24 mouse cellular contexts compared by ENCODE assay signal in the genomic region with DNA sequence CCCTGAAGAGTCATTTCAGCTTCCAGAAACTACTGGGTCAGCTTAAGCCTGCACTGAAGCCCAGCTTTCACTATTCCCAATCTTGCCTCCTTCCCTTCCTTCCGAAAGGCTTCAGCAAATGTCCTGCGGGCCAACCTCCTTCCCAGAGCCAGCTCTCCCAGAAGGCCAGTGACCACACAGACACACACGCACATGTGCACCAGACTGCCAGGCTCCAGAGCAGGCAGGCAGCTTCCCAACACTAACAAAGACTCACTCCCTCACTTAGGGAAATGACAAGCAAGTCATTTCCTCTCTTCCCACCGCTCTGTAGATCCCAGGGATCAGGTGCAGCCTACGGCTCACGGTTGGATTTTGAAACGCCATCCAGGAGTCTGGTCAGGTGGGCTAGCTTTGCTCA. TPM values are rescaled to one million over a fixed set of nuclear protein-coding genes. Genes with fewer than 3 reads are reported as not detected.
A peak's percentile ranks its signal among the peaks of the same experiment; 100 is the strongest.
DNase-seq lines count a peak whose midpoint lies in the region; ATAC-seq and TF ChIP-seq lines count a peak whose summit lies in the region.
"Had no signal": no experiment of that assay in that cellular context is flagged by ENCODE, and none has a peak within 500 bp of the region (broad histone marks: within the 10 kb centered on the region; RNA-seq: fewer than 3 reads in every experiment).

No protein-coding gene starts in this region.

- H3K4me2 ChIP-seq in heart, embryonic 11.5 days: no peak overlapping the region
- no peak overlapping the region for H3K4me2 ChIP-seq in midbrain, embryonic 11.5 days
- no peak overlapping the region for H3K4me2 ChIP-seq in midbrain, postnatal 0 days (ENCODE audit: low read depth, low read length, poor library complexity, severe bottlenecking)
- H3K4me2 ChIP-seq: embryonic facial prominence, embryonic 15.5 days; limb, embryonic 13.5 days; liver, embryonic 13.5 days; lung, embryonic 14.5 days; neural tube, embryonic 13.5 days had no signal

- no peaks in the 10 kb centered on the region; the same call in 1 of the 2 replicates for H3K27me3 ChIP-seq in heart, embryonic 11.5 days (ENCODE audit: control insufficient read depth, insufficient read depth, low read length)
- H3K27me3 ChIP-seq in midbrain, embryonic 11.5 days (ENCODE audit: control insufficient read depth, insufficient read depth, low read length): no peaks in the 10 kb centered on the region
- no peaks in the 10 kb centered on the region for H3K27me3 ChIP-seq in midbrain, postnatal 0 days (ENCODE audit: insufficient read depth, low read length)
- H3K27me3 ChIP-seq: neural tube, embryonic 13.5 days had no signal

- DNase-seq in heart, adult 11 months: peak; percentile 97
- DNase-seq in midbrain, embryonic 11.5 days (ENCODE audit: low spot score, missing footprints): peak; percentile 47
- no peak for DNase-seq in midbrain, postnatal 0 days (ENCODE audit: low spot score)
- peak; percentile 40 for DNase-seq in heart, postnatal 25 days (ENCODE audit: low spot score)
- no peak for DNase-seq in layer of hippocampus, postnatal 14 days (ENCODE audit: low spot score in 2 of 2)
- no peak for DNase-seq in layer of hippocampus, postnatal 10 days (ENCODE audit: low spot score in 2 of 2)
- DNase-seq: kidney, adult 2 months; kidney, postnatal 10 days; liver, embryonic 13.5 days; lung, embryonic 14.5 days; thymus, adult 2 months had no signal

- H3K9ac ChIP-seq in heart, embryonic 11.5 days (ENCODE audit: low read depth, low read length): no peak overlapping the region
- no peak overlapping the region for H3K9ac ChIP-seq in midbrain, embryonic 11.5 days (ENCODE audit: low read length)
- H3K9ac ChIP-seq in midbrain, postnatal 0 days (replicated peaks; ENCODE audit: low read length, poor library complexity, severe bottlenecking): no peak overlapping the region
- H3K9ac ChIP-seq: embryonic facial prominence, embryonic 15.5 days; limb, embryonic 13.5 days; liver, embryonic 13.5 days; lung, embryonic 14.5 days; neural tube, embryonic 13.5 days had no signal

- TF ChIP-seq POLR2A in cortical plate, adult 2 months (IDR thresholded peaks at IDR 0.05; ENCODE audit: extremely low read depth, insufficient read depth, low read length): no peak

- H3K36me3 ChIP-seq in heart, embryonic 11.5 days (ENCODE audit: control insufficient read depth, insufficient read depth, low read length): no peaks in the 10 kb centered on the region
- H3K36me3 ChIP-seq in midbrain, embryonic 11.5 days (ENCODE audit: control insufficient read depth, insufficient read depth, low read length): no peaks in the 10 kb centered on the region
- H3K36me3 ChIP-seq in midbrain, postnatal 0 days (ENCODE audit: insufficient read depth, low read length): no peaks in the 10 kb centered on the region
- H3K36me3 ChIP-seq: embryonic facial prominence, embryonic 15.5 days; forebrain, embryonic 10.5 days; hindbrain, embryonic 10.5 days; limb, embryonic 13.5 days; liver, embryonic 13.5 days; midbrain, embryonic 10.5 days; neural tube, embryonic 13.5 days had no signal

- H3K27ac ChIP-seq in heart, embryonic 11.5 days (ENCODE audit: low read depth, low read length): no peak overlapping the region
- H3K27ac ChIP-seq in midbrain, embryonic 11.5 days (ENCODE audit: low read depth, low read length): no peak overlapping the region
- H3K27ac ChIP-seq in midbrain, postnatal 0 days (ENCODE audit: low read depth, low read length): no peak overlapping the region
- peak overlapping the region; percentile 73 for H3K27ac ChIP-seq in cortical plate, adult 2 months (ENCODE audit: insufficient read depth, low read length)
- H3K27ac ChIP-seq: embryonic facial prominence, embryonic 15.5 days; forebrain, embryonic 10.5 days; hindbrain, embryonic 10.5 days; limb, embryonic 13.5 days; liver, embryonic 13.5 days; macrophage; midbrain, embryonic 10.5 days; neural tube, embryonic 13.5 days had no signal

- intact Hi-C loops in heart, postnatal 25 days (cut with DNase I): no loop called here

- no peaks in the 10 kb centered on the region; the same call in 1 of the 2 replicates for H3K4me1 ChIP-seq in heart, embryonic 11.5 days (ENCODE audit: control insufficient read depth, insufficient read depth, low read length)
- H3K4me1 ChIP-seq in midbrain, embryonic 11.5 days (ENCODE audit: control insufficient read depth, insufficient read depth, low read length): no peaks in the 10 kb centered on the region
- no peaks in the 10 kb centered on the region for H3K4me1 ChIP-seq in midbrain, postnatal 0 days (ENCODE audit: insufficient read depth, low read length)
- peaks cover 40% of the 10 kb centered on the region for H3K4me1 ChIP-seq in cortical plate, adult 2 months (ENCODE audit: control insufficient read depth, insufficient read depth, low read length)
- H3K4me1 ChIP-seq: embryonic facial prominence, embryonic 15.5 days; midbrain, embryonic 10.5 days had no signal

- WGBS in heart, embryonic 11.5 days (ENCODE audit: insufficient replicate concordance): 63% methylated on average over 7 of the region's 7 CpGs
- 91% methylated on average over 7 of the region's 7 CpGs for WGBS in midbrain, embryonic 11.5 days
- WGBS in midbrain, postnatal 0 days: 84% methylated on average over 7 of the region's 7 CpGs

- no peaks in the 10 kb centered on the region for H3K9me3 ChIP-seq in heart, embryonic 11.5 days (replicated peaks; ENCODE audit: control insufficient read depth, low read length)
- H3K9me3 ChIP-seq in midbrain, embryonic 11.5 days (ENCODE audit: control insufficient read depth, low read length): no peaks in the 10 kb centered on the region
- H3K9me3 ChIP-seq in midbrain, postnatal 0 days (ENCODE audit: low read length): no peaks in the 10 kb centered on the region
- H3K9me3 ChIP-seq: embryonic facial prominence, embryonic 15.5 days; forebrain, embryonic 10.5 days; hindbrain, embryonic 10.5 days; limb, embryonic 13.5 days; liver, embryonic 13.5 days; midbrain, embryonic 10.5 days; neural tube, embryonic 13.5 days had no signal

- no peak for TF ChIP-seq CTCF in midbrain, postnatal 0 days (IDR thresholded peaks at IDR 0.05)
- TF ChIP-seq CTCF in cortical plate, adult 2 months (IDR thresholded peaks at IDR 0.05; ENCODE audit: extremely low read depth, insufficient read depth, low read length): no peak

- ATAC-seq in heart, embryonic 11.5 days (replicated peaks; ENCODE audit: insufficient number of reproducible peaks, low FRiP score, low TSS enrichment): no peak
- ATAC-seq in midbrain, embryonic 11.5 days (ENCODE audit: low FRiP score): no peak
- no peak for ATAC-seq in midbrain, postnatal 0 days (ENCODE audit: low FRiP score)

- no peak overlapping the region for H3K4me3 ChIP-seq in heart, embryonic 11.5 days (ENCODE audit: low read depth, low read length)
- no peak overlapping the region for H3K4me3 ChIP-seq in midbrain, embryonic 11.5 days (ENCODE audit: low read depth, low read length)
- no peak overlapping the region for H3K4me3 ChIP-seq in midbrain, postnatal 0 days (ENCODE audit: low read depth, low read length)
- H3K4me3 ChIP-seq in cortical plate, adult 2 months (ENCODE audit: insufficient read depth, low read length): no peak overlapping the region
- H3K4me3 ChIP-seq: embryonic facial prominence, embryonic 15.5 days; forebrain, embryonic 10.5 days; hindbrain, embryonic 10.5 days; limb, embryonic 13.5 days; liver, embryonic 13.5 days; midbrain, embryonic 10.5 days; neural tube, embryonic 13.5 days had no signal

RNA-seq across cellular contexts. Expression of gene Zfyve28, which starts 12.1 kb away (rescaled TPM):
- 0.29 and 0.46 TPM in 2 replicates for polyA plus RNA-seq in heart, embryonic 11.5 days (2014; fragmentation: Nextera tagmentation; extraction: Ambion mirVana)
- polyA plus RNA-seq in midbrain, embryonic 11.5 days (2014; fragmentation: Nextera tagmentation; extraction: Ambion mirVana): 0.75 and 1.0 TPM in 2 replicates
- 6.1 and 10.0 TPM in 2 replicates for total RNA-seq in midbrain, postnatal 0 days (2014; rRNA removed)
- 2.9 and 3.0 TPM in 2 replicates for polyA plus RNA-seq in midbrain, postnatal 0 days (2015; fragmentation: Nextera tagmentation; extraction: Ambion mirVana)
- 42.2 and 43.0 TPM in 2 replicates for polyA plus RNA-seq in cortical plate, adult 2 months (2012; rRNA removed)
- under 1 TPM; 0.36 to 0.60 TPM for total RNA-seq in heart, postnatal 25 days (2021)
- 10 to 100 TPM; 26.4 to 26.6 TPM for total RNA-seq in layer of hippocampus, postnatal 14 days (2021)
- 10 to 100 TPM; 23.2 to 24.5 TPM for total RNA-seq in layer of hippocampus, postnatal 10 days (2021)
- total RNA-seq: granulocyte monocyte progenitor cell, adult 5-6 weeks had no signal

RNA-seq across cellular contexts. Expression of gene Cfap99, which starts 12.2 kb away (rescaled TPM):
- polyA plus RNA-seq in heart, embryonic 11.5 days (2014; fragmentation: Nextera tagmentation; extraction: Ambion mirVana): 0.07 and 0.10 TPM in 2 replicates
- 0.16 TPM in 1 of 2 replicates, not detected in the other for polyA plus RNA-seq in midbrain, embryonic 11.5 days (2014; fragmentation: Nextera tagmentation; extraction: Ambion mirVana)
- 0.24 and 2.1 TPM in 2 replicates for total RNA-seq in midbrain, postnatal 0 days (2014; rRNA removed)
- 0.12 and 0.37 TPM in 2 replicates for polyA plus RNA-seq in midbrain, postnatal 0 days (2015; fragmentation: Nextera tagmentation; extraction: Ambion mirVana)
- polyA plus RNA-seq in cortical plate, adult 2 months (2012; rRNA removed): 0.38 and 0.46 TPM in 2 replicates
- total RNA-seq in heart, postnatal 25 days (2021): not detected
- total RNA-seq in layer of hippocampus, postnatal 14 days (2021): under 1 TPM; 0.39 to 0.41 TPM
- total RNA-seq in layer of hippocampus, postnatal 10 days (2021): under 1 TPM; 0.23 to 0.40 TPM
- total RNA-seq: adrenal gland, adult 18-20 months; gastrocnemius, adult 8-10 months; granulocyte monocyte progenitor cell, adult 5-6 weeks had no signal
- polyA plus RNA-seq: C2C12; forebrain, embryonic 10.5 days; hindbrain, embryonic 10.5 days; limb, embryonic 13.5 days; liver, embryonic 13.5 days; lung, embryonic 14.5 days; macrophage; midbrain, embryonic 10.5 days; neural tube, embryonic 13.5 days; thymus, adult 2 months had no signal

RNA-seq across cellular contexts. Expression of gene Rnf4, which starts 59.9 kb away (rescaled TPM):
- polyA plus RNA-seq in heart, embryonic 11.5 days (2014; fragmentation: Nextera tagmentation; extraction: Ambion mirVana): 125 and 143 TPM in 2 replicates
- 190 and 205 TPM in 2 replicates for polyA plus RNA-seq in midbrain, embryonic 11.5 days (2014; fragmentation: Nextera tagmentation; extraction: Ambion mirVana)
- 95.2 and 129 TPM in 2 replicates for total RNA-seq in midbrain, postnatal 0 days (2014; rRNA removed)
- 124 TPM in 2 replicates for polyA plus RNA-seq in midbrain, postnatal 0 days (2015; fragmentation: Nextera tagmentation; extraction: Ambion mirVana)
- polyA plus RNA-seq in cortical plate, adult 2 months (2012; rRNA removed): 82.6 and 88.2 TPM in 2 replicates
- total RNA-seq in heart, postnatal 25 days (2021): 10 to 100 TPM; 27.1 to 29.1 TPM
- total RNA-seq in layer of hippocampus, postnatal 14 days (2021): 10 to 100 TPM; 77.1 to 81.4 TPM
- 10 to 100 TPM; 85.3 to 98.4 TPM for total RNA-seq in layer of hippocampus, postnatal 10 days (2021)

Comparison
In these comparisons a context has a peak if more than half of its experiments do, and no peak if none do; other contexts are left out.
1. DNase-seq: peak in heart, adult 11 months (single experiment), midbrain, embryonic 11.5 days (single experiment) and heart, postnatal 25 days (single experiment); none in midbrain, postnatal 0 days (single experiment), layer of hippocampus, postnatal 14 days (0 of 2) and layer of hippocampus, postnatal 10 days (0 of 2).